Mouse (Mus musculus) lung, adult 2 months (tissue): ENCODE measurements around the gene Desi1. TPM values are rescaled to one million over a fixed set of nuclear protein-coding genes. Genes with fewer than 3 reads are reported as not detected.
A peak's percentile ranks its signal among the peaks of the same experiment; 100 is the strongest.

ENCODE experiments used
- DNase-seq: peaks from one replicate; pipeline ENCODE4 v3.0.0; 2022
- H3K4me1 ChIP-seq: fragments of 200-500 bp; 2 replicates; pipeline ENCODE4 v1.6.1; 2011; ENCODE audit warnings: low read length; ENCODE audit not compliant: control insufficient read depth, insufficient read depth
- H3K4me3 ChIP-seq: fragments of 200-500 bp; replicated peaks from 2 replicates; pipeline ENCODE3; 2011; ENCODE audit warnings: low read depth, mild to moderate bottlenecking, control low read depth, low read length; ENCODE audit errors: extremely low read depth
- CTCF ChIP-seq: fragments of 200-500 bp; IDR thresholded peaks from 2 replicates; pipeline ENCODE4 v1.5.1; 2011; ENCODE audit warnings: mild to moderate bottlenecking, low read length, control low read depth; ENCODE audit not compliant: insufficient read depth
- POLR2A ChIP-seq: fragments of 200-500 bp; IDR thresholded peaks from 2 replicates; pipeline ENCODE4 v1.6.1; 2011; ENCODE audit warnings: low read depth, mild to moderate bottlenecking, control low read depth, low read length, borderline replicate concordance; ENCODE audit errors: extremely low read depth
- WGBS: fragments of 180-500 bp; shearing (Covaris S2); methylation state at CpG from one replicate; pipeline ENCODE4 v1.1.7; 2018; 5-methylcytosine and 5-hydroxymethylcytosine counted together
- polyA plus RNA-seq: library from polyadenylated mRNA; depleted of rRNA; stranded (reverse); fragments of >200 nt; gene quantifications from 2 replicates; pipeline ENCODE4 v1.2.3, GENCODE M21; 2012

Desi1 gene
- polyA plus RNA-seq, 1 experiment, result 24.0 TPM

DNA sequence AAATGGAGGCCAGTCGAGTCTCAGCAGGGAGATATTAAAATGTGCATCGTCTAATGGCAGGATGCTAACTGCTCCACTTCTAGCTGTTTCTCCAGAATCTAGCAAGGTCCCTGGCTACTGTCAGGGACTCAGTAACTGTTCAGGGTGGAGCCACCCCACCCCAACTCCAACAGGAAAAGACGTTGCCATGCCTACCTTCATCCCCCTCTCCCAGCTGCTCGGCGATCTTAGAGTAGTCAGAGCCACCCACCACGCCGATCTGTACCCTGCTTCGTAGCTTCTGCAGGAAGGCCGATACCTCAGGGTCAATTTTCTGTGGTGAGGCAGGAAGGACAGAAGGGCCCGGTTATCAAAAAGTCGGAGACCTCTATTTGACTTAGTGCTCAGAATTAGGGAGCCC, 76.1 kb downstream of the Desi1 start:
- DNase-seq, result no peak
- Histone ChIP-seq H3K4me1 (no peaks in the 10 kb centered on the region), H3K4me3 (no peak overlapping the region)
- TF ChIP-seq CTCF (no peak), POLR2A (no peak)
- WGBS, result 87% methylated on average over 11 of the region's 11 CpGs

DNA sequence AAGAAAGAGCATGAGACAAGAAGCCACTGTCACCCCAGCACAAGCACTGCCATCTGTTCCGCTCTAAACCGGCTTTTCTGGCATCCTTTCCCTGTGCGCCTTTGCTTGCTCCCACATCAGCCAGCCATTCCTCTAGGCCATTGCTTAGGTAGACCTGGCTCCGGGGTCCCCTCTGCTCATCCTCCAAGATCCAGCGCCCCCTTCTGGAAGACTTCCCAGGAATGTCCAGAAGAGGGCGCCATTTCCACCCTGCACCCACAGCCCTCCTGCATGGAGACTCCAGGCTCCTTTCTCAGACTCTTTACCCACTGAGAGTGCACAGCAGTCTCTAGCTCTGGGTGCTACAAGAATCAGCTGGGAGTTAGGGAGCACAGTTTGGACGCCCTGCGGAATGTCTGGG, 77.2 kb downstream of the Desi1 start:
- H3K4me3 ChIP-seq, result no peak overlapping the region
- 63% methylated on average over 8 of the region's 8 CpGs for WGBS
- DNase-seq, result peak; percentile 31
- H3K4me1 ChIP-seq, result no peaks in the 10 kb centered on the region
- TF ChIP-seq POLR2A (no peak), CTCF (peak; percentile 60)

GRCm38 (mm10) chr15:81955414-81955813, 78.2 kb downstream of the Desi1 start:
- Histone ChIP-seq H3K4me3 (no peak overlapping the region), H3K4me1 (no peaks in the 10 kb centered on the region)
- TF ChIP-seq CTCF (no peak), POLR2A (no peak)
- 94% methylated on average over 15 of the region's 15 CpGs for WGBS
- no peak for DNase-seq

- DNase-seq, result no peak
- H3K4me1 ChIP-seq, result no peaks in the 10 kb centered on the region
- WGBS, result 87% methylated on average over 6 of the region's 6 CpGs
- H3K4me3 ChIP-seq, result no peak overlapping the region
- TF ChIP-seq CTCF (no peak), POLR2A (no peak)
Observed at GRCm38 (mm10) chr15:81954716-81955115, 78.9 kb downstream of the Desi1 start.

DNA sequence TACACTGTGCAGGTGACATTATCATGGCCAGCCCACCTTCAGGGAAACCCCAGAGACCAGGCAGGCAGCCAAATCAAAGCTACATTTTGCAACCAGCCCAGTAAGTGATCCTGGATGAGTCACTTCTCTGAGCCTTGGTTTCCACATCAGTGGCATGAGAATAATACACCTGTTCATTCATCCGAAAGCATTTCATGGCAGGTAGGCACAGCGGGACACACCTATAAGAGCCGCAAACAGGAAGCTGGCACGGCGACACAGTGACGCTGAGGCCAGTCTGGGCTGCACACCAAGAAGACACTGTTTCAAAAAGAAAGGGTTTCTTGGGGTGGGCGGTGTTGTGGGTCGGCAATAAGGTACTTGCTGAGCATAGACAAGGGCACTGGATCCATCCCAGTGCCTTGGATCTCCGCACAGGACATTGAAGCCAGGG, 79.5 kb downstream of the Desi1 start:
- TF ChIP-seq POLR2A, result no peak
- TF ChIP-seq CTCF, result no peak
- H3K4me1 ChIP-seq, result no peaks in the 10 kb centered on the region
- no peak overlapping the region for H3K4me3 ChIP-seq
- 80% methylated on average over 9 of the region's 9 CpGs for WGBS
- no peak for DNase-seq

DNA sequence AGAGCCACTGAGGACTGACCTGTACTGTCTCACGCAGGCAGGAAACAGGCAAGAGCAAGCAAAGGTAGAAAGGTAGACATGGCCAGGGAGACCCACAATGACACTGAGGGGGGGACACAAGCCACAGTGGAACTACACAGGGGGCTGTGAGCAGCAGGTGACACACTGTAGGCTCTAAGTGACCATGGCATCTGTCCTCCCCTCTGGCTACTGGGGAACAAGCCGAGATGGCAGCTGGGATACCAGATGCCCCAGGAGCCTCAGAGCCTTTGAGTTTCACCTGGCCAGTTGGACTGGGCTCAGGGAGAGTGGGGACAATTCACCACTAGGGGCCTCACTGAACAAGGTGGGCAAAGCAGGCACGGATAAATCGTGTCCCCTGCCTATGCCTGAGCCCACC, 81.4 kb downstream of the Desi1 start:
- 87% methylated on average over 4 of the region's 4 CpGs for WGBS
- no peak for TF ChIP-seq CTCF
- TF ChIP-seq POLR2A, result no peak
- Histone ChIP-seq H3K4me1 (no peaks in the 10 kb centered on the region), H3K4me3 (no peak overlapping the region)
- DNase-seq, result no peak

GRCm38 (mm10) chr15:81951159-81951558, 82.5 kb downstream of the Desi1 start:
- WGBS, result 89% methylated on average over 9 of the region's 9 CpGs
- DNase-seq, result no peak

GRCm38 (mm10) chr15:81950716-81951115, 82.9 kb downstream of the Desi1 start:
- H3K4me3 ChIP-seq, result no peak overlapping the region
- TF ChIP-seq CTCF (no peak), POLR2A (no peak)
- 75% methylated on average over 5 of the region's 5 CpGs for WGBS
- H3K4me1 ChIP-seq, result no peaks in the 10 kb centered on the region
- no peak for DNase-seq

More at GRCm38 (mm10) chr15:81951159-81951558, 82.5 kb downstream of the Desi1 start:
- Histone ChIP-seq H3K4me1 (no peaks in the 10 kb centered on the region), H3K4me3 (no peak overlapping the region)
- TF ChIP-seq POLR2A (no peak), CTCF (no peak)

GRCm38 (mm10) chr15:81949476-81950131, 84.1 kb downstream of the Desi1 start:
- no peaks in the 10 kb centered on the region for H3K4me1 ChIP-seq
- TF ChIP-seq POLR2A, result no peak
- TF ChIP-seq CTCF, result no peak
- DNase-seq, result no peak
- WGBS, result 72% methylated on average over 11 of the region's 11 CpGs
- no peak overlapping the region for H3K4me3 ChIP-seq

GRCm38 (mm10) chr15:81949076-81949475, 84.6 kb downstream of the Desi1 start:
- TF ChIP-seq CTCF, result no peak
- no peak for DNase-seq
- 78% methylated on average over 10 of the region's 10 CpGs for WGBS

More at GRCm38 (mm10) chr15:81949076-81949475, 84.6 kb downstream of the Desi1 start:
- no peaks in the 10 kb centered on the region for H3K4me1 ChIP-seq
- H3K4me3 ChIP-seq, result no peak overlapping the region
